ENCODE assay signal across 8 mouse cellular contexts in the genomic region with DNA sequence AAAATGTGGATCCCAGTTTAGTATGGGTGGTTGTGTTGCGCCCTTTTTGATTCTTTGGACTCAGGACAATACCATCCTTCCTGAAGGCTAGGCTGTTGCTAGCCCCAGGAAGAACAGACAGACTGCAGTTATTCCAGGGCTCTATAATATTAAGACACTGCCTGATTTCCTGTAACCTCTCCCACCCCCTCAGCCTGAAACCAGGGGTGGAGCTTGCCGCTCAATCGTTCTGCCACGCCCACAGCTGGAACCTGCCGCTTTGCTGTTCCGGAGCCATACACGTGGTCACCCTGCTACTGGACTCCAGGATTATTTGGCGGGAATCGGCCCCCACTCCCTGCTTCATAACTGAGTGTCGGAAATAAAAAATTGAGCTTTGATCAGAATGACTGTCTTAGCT. TPM values are rescaled to one million over a fixed set of nuclear protein-coding genes. Genes with fewer than 3 reads are reported as not detected.
DNase-seq lines count a peak whose midpoint lies in the region; ATAC-seq and TF ChIP-seq lines count a peak whose summit lies in the region.
"Not testable (repeated sequence)": the region's sequence is repeated elsewhere in the genome, so short reads cannot be mapped to it uniquely, and the experiment has no call there.

No protein-coding gene starts in this region.

- not testable (repeated sequence) for H3K4me3 ChIP-seq in kidney, adult 2 months (ENCODE audit: insufficient read depth, low read depth, low read length); liver, embryonic 11.5 days (ENCODE audit: low read depth, low read length)

- not testable (repeated sequence) for H3K27me3 ChIP-seq in kidney, adult 2 months (replicated peaks; ENCODE audit: control insufficient read depth, insufficient read depth, low read length); liver, embryonic 11.5 days (replicated peaks; ENCODE audit: control insufficient read depth, insufficient read depth, low read length)

- intact Hi-C loops in gastrocnemius, postnatal 14 days (cut with DNase I; ENCODE audit: low total_unique reads); heart, postnatal 25 days (cut with DNase I): not testable (repeated sequence)

- DNase-seq in ES-CJ7 (ENCODE audit: low read depth, low spot score): peak; percentile 19
- DNase-seq in adrenal gland, postnatal 25 days: peak; percentile 28
- DNase-seq in gastrocnemius, postnatal 14 days: peak; percentile 21
- DNase-seq in heart, postnatal 25 days (ENCODE audit: low spot score): peak; percentile 5
- peak; percentile 0 for DNase-seq in kidney, adult 2 months
- not testable (repeated sequence) for DNase-seq in liver, embryonic 11.5 days (ENCODE audit: low spot score)
- peak; percentile 34 for DNase-seq in lung, postnatal 36 days
- peak; percentile 3 for DNase-seq in thymus, postnatal 14 days

- not testable (repeated sequence) for H3K9me3 ChIP-seq in liver, embryonic 11.5 days (ENCODE audit: control insufficient read depth, low read length)

- H3K36me3 ChIP-seq in kidney, adult 2 months (ENCODE audit: control insufficient read depth, insufficient read depth, low read length); liver, embryonic 11.5 days (ENCODE audit: control insufficient read depth, insufficient read depth, low read length): not testable (repeated sequence)

- H3K4me1 ChIP-seq in kidney, adult 2 months (ENCODE audit: control insufficient read depth, insufficient read depth, low read length); liver, embryonic 11.5 days (replicated peaks; ENCODE audit: control insufficient read depth, insufficient read depth, low read length): not testable (repeated sequence)

- TF ChIP-seq POLR2A in kidney, adult 2 months (IDR thresholded peaks at IDR 0.05; ENCODE audit: low read depth, low read length): not testable (repeated sequence)

- H3K4me2 ChIP-seq in liver, embryonic 11.5 days: peak overlapping the region; percentile 22; the same call in 1 of the 2 replicates

- H3K9ac ChIP-seq in liver, embryonic 11.5 days (ENCODE audit: low read depth, low read length): not testable (repeated sequence)

- not testable (repeated sequence) for TF ChIP-seq CTCF in kidney, adult 2 months (conservative IDR thresholded peaks at IDR 0.05; ENCODE audit: insufficient read depth, insufficient read length, low read depth, low read length)

- not testable (repeated sequence) for ATAC-seq in liver, embryonic 11.5 days (replicated peaks; ENCODE audit: low FRiP score)

- WGBS in kidney, adult 2 months: 27% methylated on average over 10 of the region's 10 CpGs
- WGBS in liver, embryonic 11.5 days: 37% methylated on average over 10 of the region's 10 CpGs

- H3K27ac ChIP-seq in kidney, adult 2 months (ENCODE audit: insufficient read depth, low read depth, low read length); liver, embryonic 11.5 days (ENCODE audit: low read depth, low read length): not testable (repeated sequence)

RNA-seq across cellular contexts. Expression of gene Usp11, which starts 26.3 kb away (rescaled TPM):
- total RNA-seq in adrenal gland, postnatal 25 days (2021): 23.0 and 33.3 TPM in 2 replicates
- total RNA-seq in gastrocnemius, postnatal 14 days (2021): 1 to 10 TPM; 3.1 to 3.4 TPM
- total RNA-seq in heart, postnatal 25 days (2021): 1 to 10 TPM; 4.3 to 6.5 TPM
- polyA plus RNA-seq in kidney, adult 2 months (2012; rRNA removed): 7.3 and 8.3 TPM in 2 replicates
- polyA plus RNA-seq in liver, embryonic 11.5 days (2014; fragmentation: Nextera tagmentation; extraction: Ambion mirVana): 33.0 and 36.3 TPM in 2 replicates

RNA-seq across cellular contexts. Expression of gene Cdk16, which starts 42.3 kb away (rescaled TPM):
- 178 and 179 TPM in 2 replicates for total RNA-seq in adrenal gland, postnatal 25 days (2021)
- total RNA-seq in gastrocnemius, postnatal 14 days (2021): 100 to 1,000 TPM; 122 TPM
- total RNA-seq in heart, postnatal 25 days (2021): 100 to 1,000 TPM; 133 to 152 TPM
- 148 and 163 TPM in 2 replicates for polyA plus RNA-seq in kidney, adult 2 months (2012; rRNA removed)
- polyA plus RNA-seq in liver, embryonic 11.5 days (2014; fragmentation: Nextera tagmentation; extraction: Ambion mirVana): 62.1 and 68.3 TPM in 2 replicates
